Mouse (Mus musculus): ENCODE data around the gene Chia1. TPM values are rescaled to one million over a fixed set of nuclear protein-coding genes. Genes with fewer than 3 reads are reported as not detected.

Gene Chia1
- 0.08 and 0.37 TPM in 2 replicates for polyA plus RNA-seq (2012; rRNA removed; ENCODE audit: low replicate concordance)

DNA sequence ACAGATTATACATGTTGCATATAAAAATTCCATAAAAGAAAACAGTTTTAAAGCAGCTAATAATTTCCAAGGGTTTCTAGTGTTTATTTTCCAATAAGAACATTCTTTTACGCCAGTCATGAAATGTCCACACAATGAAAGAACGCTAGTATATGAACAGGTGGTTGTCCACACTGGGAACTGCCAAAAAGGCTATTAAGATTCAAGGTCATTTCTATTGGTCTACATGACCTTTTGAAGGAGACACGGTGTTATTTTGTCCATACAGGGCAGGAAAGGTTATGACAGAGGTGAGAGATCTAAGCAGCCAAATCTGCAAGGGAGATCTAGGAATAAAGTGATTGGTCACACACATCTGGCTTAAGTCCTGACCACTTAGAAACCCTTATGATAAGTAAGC, at the start of gene Chia1:
Chia1 (plus strand) TSS at position 301 of the 400 bp plus-strand sequence.

DNA sequence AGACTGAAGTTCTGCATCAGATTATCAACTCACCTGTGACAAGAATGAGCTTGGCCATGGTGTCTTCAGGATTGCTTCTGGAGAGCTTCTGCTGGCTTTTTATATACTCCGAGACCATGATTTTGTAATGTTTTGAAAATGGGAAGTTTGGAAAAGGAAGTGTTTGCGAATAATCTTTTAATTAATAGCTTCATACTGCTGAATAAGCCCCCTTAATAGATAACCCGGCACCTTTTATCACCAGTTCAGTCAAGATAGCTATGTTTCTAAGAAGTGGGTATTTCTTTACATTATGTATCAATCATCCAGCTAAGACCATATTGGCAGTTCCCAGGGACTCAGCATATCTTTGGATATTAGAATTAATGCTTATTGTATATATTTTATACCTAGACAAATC, 54.4 kb downstream of the Chia1 start, which contains the start of gene Chil3:
Chil3 (minus strand) TSS at position 101 of the 400 bp plus-strand sequence.

Other genes with a start within 250 kb of the Chia1 start
- 0.36 and 0.41 TPM in 2 replicates for gene Adora3, start 242.4 kb upstream of the Chia1 start, polyA plus RNA-seq (2012; rRNA removed; ENCODE audit: low replicate concordance)
- 0.23 and 0.60 TPM in 2 replicates for gene Tmigd3, start 242.3 kb upstream of the Chia1 start, polyA plus RNA-seq (2012; rRNA removed; ENCODE audit: low replicate concordance)
- 1.2 and 1.4 TPM in 2 replicates for gene I830077J02Rik, start 180.6 kb upstream of the Chia1 start, polyA plus RNA-seq (2012; rRNA removed; ENCODE audit: low replicate concordance)
- gene Wdr77, start 153.9 kb upstream of the Chia1 start, polyA plus RNA-seq (2012; rRNA removed; ENCODE audit: low replicate concordance): 10.1 and 10.5 TPM in 2 replicates
- gene Atp5f1, start 153.1 kb upstream of the Chia1 start, polyA plus RNA-seq (2012; rRNA removed; ENCODE audit: low replicate concordance): 156 and 299 TPM in 2 replicates
- 0.06 and 0.20 TPM in 2 replicates for gene Ovgp1, start 139.5 kb upstream of the Chia1 start, polyA plus RNA-seq (2012; rRNA removed; ENCODE audit: low replicate concordance)
- gene Pifo, start 98.6 kb upstream of the Chia1 start, polyA plus RNA-seq (2012; rRNA removed; ENCODE audit: low replicate concordance): not detected in 2 replicates
- not detected in 2 replicates for gene Chil5, start 80.4 kb upstream of the Chia1 start, polyA plus RNA-seq (2012; rRNA removed; ENCODE audit: low replicate concordance)
- gene Chil3, start 54.3 kb downstream of the Chia1 start, polyA plus RNA-seq (2012; rRNA removed; ENCODE audit: low replicate concordance): not detected in 2 replicates
- gene Chil4, start 106.3 kb downstream of the Chia1 start, polyA plus RNA-seq (2012; rRNA removed; ENCODE audit: low replicate concordance): 0.70 TPM in 1 of 2 replicates, not detected in the other

Data from duodenum, adult 2 months (tissue).